Mouse (Mus musculus): ENCODE results near the gene Elavl2. TPM values are rescaled to one million over a fixed set of nuclear protein-coding genes. Genes with fewer than 3 reads are reported as not detected.
"Not testable (repeated sequence)": the region's sequence is repeated elsewhere in the genome, so short reads cannot be mapped to it uniquely, and the experiment has no call there.

The Elavl2 gene
- polyA plus RNA-seq, 1 experiment from 2014 or later, result 141 TPM

- ATAC-seq (ENCODE audit: low FRiP score, low read depth), result no peak
- Histone ChIP-seq H3K4me1 (replicated peaks) (no peaks in the 10 kb centered on the region), H3K9ac (no peak overlapping the region), H3K9me3 (no peaks in the 10 kb centered on the region), H3K4me3 (no peak overlapping the region), H3K4me2 (no peak overlapping the region), H3K36me3 (0 out of 2 replicates have a peak, but pooled peaks cover 3% of the 10 kb centered on the region), H3K27me3 (no peaks in the 10 kb centered on the region), H3K27ac (replicated peaks) (no peak overlapping the region)
Measured at GRCm38 (mm10) chr4:91297706-91298105, 102.9 kb downstream of the Elavl2 start.

GRCm38 (mm10) chr4:91295317-91295716, 105.3 kb downstream of the Elavl2 start:
- H3K4me1 ChIP-seq (replicated peaks), result peaks cover 4% of the 10 kb centered on the region; the same call in 1 of the 2 replicates
- no peak overlapping the region for H3K9ac ChIP-seq
- no peaks in the 10 kb centered on the region for H3K27me3 ChIP-seq
- 83% methylated on average over 4 of the region's 4 CpGs for WGBS
- H3K9me3 ChIP-seq, result no peaks in the 10 kb centered on the region
- H3K4me3 ChIP-seq, result no peak overlapping the region
- no peak for ATAC-seq (ENCODE audit: low FRiP score, low read depth)
- no peak overlapping the region for H3K27ac ChIP-seq (replicated peaks)
- 0 out of 2 replicates have a peak, but pooled peaks cover 3% of the 10 kb centered on the region for H3K36me3 ChIP-seq
- H3K4me2 ChIP-seq, result no peak overlapping the region

- Histone ChIP-seq H3K9ac (no peak overlapping the region), H3K9me3 (no peaks in the 10 kb centered on the region), H3K36me3 (no peaks in the 10 kb centered on the region), H3K27ac (replicated peaks) (no peak overlapping the region), H3K27me3 (no peaks in the 10 kb centered on the region), H3K4me1 (replicated peaks) (peaks cover 4% of the 10 kb centered on the region; the same call in 1 of the 2 replicates), H3K4me2 (no peak overlapping the region), H3K4me3 (no peak overlapping the region)
- no peak for ATAC-seq (ENCODE audit: low FRiP score, low read depth)
- 88% methylated on average over 1 of the region's 1 CpGs for WGBS
Measured at GRCm38 (mm10) chr4:91291526-91291925, 109.1 kb downstream of the Elavl2 start.

- Histone ChIP-seq H3K36me3 (no peaks in the 10 kb centered on the region), H3K9ac (no peak overlapping the region), H3K27ac (replicated peaks) (no peak overlapping the region), H3K4me1 (replicated peaks) (peaks cover 4% of the 10 kb centered on the region; the same call in 1 of the 2 replicates), H3K4me2 (no peak overlapping the region), H3K4me3 (no peak overlapping the region), H3K9me3 (no peaks in the 10 kb centered on the region), H3K27me3 (no peaks in the 10 kb centered on the region)
- 83% methylated on average over 1 of the region's 1 CpGs for WGBS
- ATAC-seq (ENCODE audit: low FRiP score, low read depth), result no peak
Measured at GRCm38 (mm10) chr4:91290373-91290772, 110.2 kb downstream of the Elavl2 start.

GRCm38 (mm10) chr4:91289151-91289550, 111.4 kb downstream of the Elavl2 start:
- Histone ChIP-seq H3K4me3 (no peak overlapping the region), H3K4me2 (no peak overlapping the region), H3K27me3 (no peaks in the 10 kb centered on the region), H3K9me3 (no peaks in the 10 kb centered on the region), H3K9ac (no peak overlapping the region), H3K4me1 (replicated peaks) (peaks cover 4% of the 10 kb centered on the region; the same call in 1 of the 2 replicates), H3K36me3 (no peaks in the 10 kb centered on the region), H3K27ac (replicated peaks) (no peak overlapping the region)
- no peak for ATAC-seq (ENCODE audit: low FRiP score, low read depth)
- WGBS, result 85% methylated on average over 1 of the region's 1 CpGs

- ATAC-seq (ENCODE audit: low FRiP score, low read depth), result no peak
- Histone ChIP-seq H3K36me3 (no peaks in the 10 kb centered on the region), H3K4me3 (no peak overlapping the region), H3K4me1 (replicated peaks) (0 out of 2 replicates have a peak, but pooled peaks cover 4% of the 10 kb centered on the region), H3K27me3 (no peaks in the 10 kb centered on the region), H3K9me3 (no peaks in the 10 kb centered on the region), H3K9ac (no peak overlapping the region), H3K27ac (replicated peaks) (no peak overlapping the region), H3K4me2 (no peak overlapping the region)
- WGBS, result 91% methylated on average over 1 of the region's 1 CpGs
Measured at GRCm38 (mm10) chr4:91268390-91268789, 132.2 kb downstream of the Elavl2 start.

GRCm38 (mm10) chr4:91263733-91264440, 136.7 kb downstream of the Elavl2 start:
- ATAC-seq (ENCODE audit: low FRiP score, low read depth), result peak; percentile 32; the same call in 1 of the 2 replicates
- no peak overlapping the region for H3K27ac ChIP-seq (replicated peaks)

GRCm38 (mm10) chr4:91262839-91263238, 137.7 kb downstream of the Elavl2 start:
- no peak for ATAC-seq (ENCODE audit: low FRiP score, low read depth)
- Histone ChIP-seq H3K27ac (replicated peaks) (no peak overlapping the region), H3K27me3 (no peaks in the 10 kb centered on the region), H3K36me3 (no peaks in the 10 kb centered on the region), H3K4me1 (replicated peaks) (0 out of 2 replicates have a peak, but pooled peaks cover 4% of the 10 kb centered on the region), H3K9ac (no peak overlapping the region), H3K9me3 (no peaks in the 10 kb centered on the region), H3K4me3 (no peak overlapping the region), H3K4me2 (no peak overlapping the region)
- 91% methylated on average over 8 of the region's 8 CpGs for whole genome bisulfite sequencing

More at GRCm38 (mm10) chr4:91263733-91264440, 136.7 kb downstream of the Elavl2 start:
- 80% methylated on average over 19 of the region's 19 CpGs for WGBS
- no peaks in the 10 kb centered on the region for H3K9me3 ChIP-seq
- no peak overlapping the region for H3K4me2 ChIP-seq
- H3K36me3 ChIP-seq, result no peaks in the 10 kb centered on the region
- no peak overlapping the region for H3K4me3 ChIP-seq
- no peak overlapping the region for H3K9ac ChIP-seq
- 0 out of 2 replicates have a peak, but pooled peaks cover 4% of the 10 kb centered on the region for H3K4me1 ChIP-seq (replicated peaks)
- no peaks in the 10 kb centered on the region for H3K27me3 ChIP-seq

- no peak for ATAC-seq (ENCODE audit: low FRiP score, low read depth)
- 96% methylated on average over 4 of the region's 4 CpGs for WGBS
- H3K4me1 ChIP-seq (replicated peaks), result 0 out of 2 replicates have a peak, but pooled peaks cover 4% of the 10 kb centered on the region
Measured at GRCm38 (mm10) chr4:91260622-91261021, 140.0 kb downstream of the Elavl2 start.

GRCm38 (mm10) chr4:91248650-91249049, 151.9 kb downstream of the Elavl2 start:
- 0 out of 2 replicates have a peak, but pooled peaks cover 9% of the 10 kb centered on the region for H3K36me3 ChIP-seq
- no peaks in the 10 kb centered on the region for H3K27me3 ChIP-seq
- WGBS, result 64% methylated on average over 1 of the region's 1 CpGs
- no peaks in the 10 kb centered on the region for H3K4me1 ChIP-seq (replicated peaks)
- H3K4me3 ChIP-seq, result no peak overlapping the region
- no peak for ATAC-seq (ENCODE audit: low FRiP score, low read depth)
- no peak overlapping the region for H3K9ac ChIP-seq
- H3K4me2 ChIP-seq, result no peak overlapping the region
- H3K9me3 ChIP-seq, result no peaks in the 10 kb centered on the region
- H3K27ac ChIP-seq (replicated peaks), result no peak overlapping the region

More at GRCm38 (mm10) chr4:91260622-91261021, 140.0 kb downstream of the Elavl2 start:
- no peak overlapping the region for H3K4me2 ChIP-seq
- H3K36me3 ChIP-seq, result no peaks in the 10 kb centered on the region
- H3K9ac ChIP-seq, result no peak overlapping the region
- H3K9me3 ChIP-seq, result no peaks in the 10 kb centered on the region
- H3K27me3 ChIP-seq, result no peaks in the 10 kb centered on the region
- no peak overlapping the region for H3K4me3 ChIP-seq
- no peak overlapping the region for H3K27ac ChIP-seq (replicated peaks)

- not testable (repeated sequence) for H3K4me2 ChIP-seq; H3K36me3 ChIP-seq; H3K9me3 ChIP-seq; H3K4me3 ChIP-seq; H3K27ac ChIP-seq (replicated peaks); ATAC-seq (ENCODE audit: low FRiP score, low read depth); H3K27me3 ChIP-seq; H3K9ac ChIP-seq; H3K4me1 ChIP-seq (replicated peaks)
- 72% methylated on average over 6 of the region's 8 CpGs for WGBS
Measured at GRCm38 (mm10) chr4:91245136-91245535, 155.4 kb downstream of the Elavl2 start.

- no peak overlapping the region for H3K4me2 ChIP-seq
- H3K27ac ChIP-seq (replicated peaks), result peak overlapping the region; percentile 47
- no peaks in the 10 kb centered on the region for H3K4me1 ChIP-seq (replicated peaks)
- H3K4me3 ChIP-seq, result no peak overlapping the region
- WGBS, result 77% methylated on average over 9 of the region's 9 CpGs
- ATAC-seq (ENCODE audit: low FRiP score, low read depth), result no peak
- no peak overlapping the region for H3K9ac ChIP-seq
- 0 out of 2 replicates have a peak, but pooled peaks cover 9% of the 10 kb centered on the region for H3K36me3 ChIP-seq
- H3K27me3 ChIP-seq, result no peaks in the 10 kb centered on the region
- H3K9me3 ChIP-seq, result no peaks in the 10 kb centered on the region
Measured at GRCm38 (mm10) chr4:91244554-91244953, 156.0 kb downstream of the Elavl2 start.
